ENCODE assay signal across 9 mouse cellular contexts in the genomic region with DNA sequence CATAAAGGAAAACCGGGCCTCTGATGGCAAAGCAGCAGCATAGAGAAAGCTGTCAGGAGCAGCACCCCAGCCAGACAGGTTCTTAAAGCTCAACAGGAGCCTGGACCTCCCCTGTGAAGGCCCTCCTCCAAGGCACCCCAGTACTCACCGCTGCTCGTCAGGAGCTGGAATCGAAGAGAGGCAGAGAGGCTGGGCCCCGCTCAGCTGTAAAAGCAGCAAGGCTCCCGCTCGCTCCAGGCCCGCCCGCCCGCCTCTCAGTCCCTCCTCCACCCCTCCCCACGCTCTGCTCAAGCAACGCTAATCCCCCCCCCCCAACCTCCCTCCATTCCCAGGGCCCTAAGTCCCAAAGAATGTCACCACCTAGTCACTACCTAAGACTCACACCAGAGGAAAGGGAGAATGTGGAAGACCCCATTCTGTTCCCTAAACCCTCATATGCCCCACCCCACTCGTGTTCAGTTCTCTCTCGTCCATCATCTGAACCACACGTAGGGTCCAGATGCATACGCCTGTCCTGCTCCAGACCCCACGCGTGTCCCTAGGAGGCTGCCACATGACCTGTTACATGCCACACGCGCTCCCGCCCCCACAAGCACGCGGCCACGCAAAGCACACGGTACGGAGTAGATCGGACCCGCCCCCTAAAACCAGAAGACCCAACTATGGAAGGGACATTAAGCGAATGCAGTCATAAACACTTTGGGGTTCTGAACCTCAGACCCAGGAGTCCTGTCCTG. TPM values are rescaled to one million over a fixed set of nuclear protein-coding genes. Genes with fewer than 3 reads are reported as not detected.
DNase-seq lines count a peak whose midpoint lies in the region; ATAC-seq and TF ChIP-seq lines count a peak whose summit lies in the region.
"Had no signal": no experiment of that assay in that cellular context is flagged by ENCODE, and none has a peak within 500 bp of the region (broad histone marks: within the 10 kb centered on the region; RNA-seq: fewer than 3 reads in every experiment).

No protein-coding gene starts in this region.

- peaks cover 8% of the 10 kb centered on the region; the same call in 1 of the 2 replicates for H3K36me3 ChIP-seq in lung, embryonic 15.5 days
- H3K36me3 ChIP-seq in hindbrain, postnatal 0 days (ENCODE audit: insufficient read depth, low read length): peaks cover 6% of the 10 kb centered on the region; the same call in 1 of the 2 replicates

- H3K9me3 ChIP-seq in lung, embryonic 15.5 days: no peaks in the 10 kb centered on the region
- no peaks in the 10 kb centered on the region for H3K9me3 ChIP-seq in hindbrain, postnatal 0 days (ENCODE audit: low read length)

- no peak for ATAC-seq in lung, embryonic 15.5 days (ENCODE audit: borderline replicate concordance, extremely low read depth, low FRiP score, low TSS enrichment)
- 0 out of 2 replicates have a peak, but pooled peaks have one; percentile 15 for ATAC-seq in hindbrain, postnatal 0 days

- no peak for TF ChIP-seq POLR2A in olfactory bulb, adult 2 months (IDR thresholded peaks at IDR 0.05; ENCODE audit: insufficient read depth, low read depth, low read length)

- H3K9ac ChIP-seq in lung, embryonic 15.5 days: no peak overlapping the region
- peak overlapping the region; percentile 59 for H3K9ac ChIP-seq in hindbrain, postnatal 0 days (replicated peaks; ENCODE audit: low read length)

- H3K4me2 ChIP-seq in lung, embryonic 15.5 days: peak overlapping the region; percentile 100; the same call in 1 of the 2 replicates
- peak overlapping the region; percentile 91 for H3K4me2 ChIP-seq in hindbrain, postnatal 0 days (ENCODE audit: low read depth, low read length)

- no peak overlapping the region for H3K27ac ChIP-seq in lung, embryonic 15.5 days
- H3K27ac ChIP-seq in hindbrain, postnatal 0 days: peak overlapping the region; percentile 95
- H3K27ac ChIP-seq in olfactory bulb, adult 2 months (ENCODE audit: insufficient read depth, low read depth, low read length): peak overlapping the region; percentile 94

- WGBS in lung, embryonic 15.5 days: 4% methylated on average over 29 of the region's 29 CpGs
- 4% methylated on average over 28 of the region's 29 CpGs for WGBS in hindbrain, postnatal 0 days
- WGBS in olfactory bulb, adult 2 months: 2% methylated on average over 27 of the region's 29 CpGs

- peaks cover 27% of the 10 kb centered on the region for H3K4me1 ChIP-seq in lung, embryonic 15.5 days
- peaks cover 22% of the 10 kb centered on the region for H3K4me1 ChIP-seq in hindbrain, postnatal 0 days (ENCODE audit: insufficient read depth, low read length)
- peaks cover 50% of the 10 kb centered on the region for H3K4me1 ChIP-seq in olfactory bulb, adult 2 months (ENCODE audit: control insufficient read depth, insufficient read depth, low read length)

- TF ChIP-seq CTCF in hindbrain, postnatal 0 days (IDR thresholded peaks at IDR 0.05; ENCODE audit: low read depth): no peak
- no peak for TF ChIP-seq CTCF in olfactory bulb, adult 2 months (IDR thresholded peaks at IDR 0.05; ENCODE audit: insufficient read depth, low read depth, low read length)

- peaks cover 65% of the 10 kb centered on the region for H3K27me3 ChIP-seq in lung, embryonic 15.5 days
- no peaks in the 10 kb centered on the region for H3K27me3 ChIP-seq in hindbrain, postnatal 0 days (ENCODE audit: insufficient read depth, low read length)

- DNase-seq in lung, postnatal 4 days: no peak
- peak; percentile 56 to 65 for DNase-seq in cerebellum, postnatal 36 days
- peak; percentile 66 for DNase-seq in hindbrain, postnatal 0 days (ENCODE audit: low spot score)
- no peak for DNase-seq in frontal cortex, adult 2 months (ENCODE audit: extremely low spot score in 1 of 2, low spot score in 1 of 2)
- no peak for DNase-seq in c-Kit-positive CD71-positive TER-119-positive erythroid progenitor cells, embryonic 14.5 days (ENCODE audit: low spot score)
- DNase-seq in frontal cortex, postnatal 14 days (ENCODE audit: low spot score in 2 of 2): no peak
- DNase-seq: gastrocnemius, postnatal 36 days had no signal

- no peak overlapping the region; the same call in 1 of the 2 replicates for H3K4me3 ChIP-seq in lung, embryonic 15.5 days
- peak overlapping the region; percentile 59 for H3K4me3 ChIP-seq in hindbrain, postnatal 0 days (ENCODE audit: low read length)
- peak overlapping the region; percentile 81 for H3K4me3 ChIP-seq in olfactory bulb, adult 2 months (ENCODE audit: insufficient read depth, low read depth, low read length)

RNA-seq across cellular contexts. Expression of a gene that starts 0.8 kb away (rescaled TPM):
- 7.0 and 8.3 TPM in 2 replicates for polyA plus RNA-seq in lung, embryonic 15.5 days (2015; fragmentation: Nextera tagmentation; extraction: Ambion mirVana)
- total RNA-seq in hindbrain, postnatal 0 days (2014; rRNA removed): 380 and 396 TPM in 2 replicates
- polyA plus RNA-seq in hindbrain, postnatal 0 days (2015; fragmentation: Nextera tagmentation; extraction: Ambion mirVana): 115 and 123 TPM in 2 replicates
- polyA plus RNA-seq in olfactory bulb, adult 2 months (2012; ENCODE audit: insufficient read depth, insufficient read length, low replicate concordance, missing spikeins): not detected in 2 replicates
- polyA plus RNA-seq in frontal cortex, adult 2 months (2012; rRNA removed): 653 and 659 TPM in 2 replicates

RNA-seq across cellular contexts. Expression of a gene that starts 1.8 kb away (rescaled TPM):
- 13.3 and 14.2 TPM in 2 replicates for polyA plus RNA-seq in lung, embryonic 15.5 days (2015; fragmentation: Nextera tagmentation; extraction: Ambion mirVana)
- 69.1 and 71.4 TPM in 2 replicates for total RNA-seq in hindbrain, postnatal 0 days (2014; rRNA removed)
- polyA plus RNA-seq in hindbrain, postnatal 0 days (2015; fragmentation: Nextera tagmentation; extraction: Ambion mirVana): 53.3 and 54.2 TPM in 2 replicates
- not detected in 2 replicates for polyA plus RNA-seq in olfactory bulb, adult 2 months (2012; ENCODE audit: insufficient read depth, insufficient read length, low replicate concordance, missing spikeins)
- 33.2 and 36.5 TPM in 2 replicates for polyA plus RNA-seq in frontal cortex, adult 2 months (2012; rRNA removed)

RNA-seq across cellular contexts. Expression of a gene that starts 12.3 kb away (rescaled TPM):
- polyA plus RNA-seq in lung, embryonic 15.5 days (2015; fragmentation: Nextera tagmentation; extraction: Ambion mirVana): 146 and 154 TPM in 2 replicates
- 125 and 134 TPM in 2 replicates for total RNA-seq in hindbrain, postnatal 0 days (2014; rRNA removed)
- 312 and 326 TPM in 2 replicates for polyA plus RNA-seq in hindbrain, postnatal 0 days (2015; fragmentation: Nextera tagmentation; extraction: Ambion mirVana)
- not detected in 2 replicates for polyA plus RNA-seq in olfactory bulb, adult 2 months (2012; ENCODE audit: insufficient read depth, insufficient read length, low replicate concordance, missing spikeins)
- 226 and 229 TPM in 2 replicates for polyA plus RNA-seq in frontal cortex, adult 2 months (2012; rRNA removed)

RNA-seq across cellular contexts. Expression of a gene that starts 14.7 kb away (rescaled TPM):
- 10.1 and 10.5 TPM in 2 replicates for polyA plus RNA-seq in lung, embryonic 15.5 days (2015; fragmentation: Nextera tagmentation; extraction: Ambion mirVana)
- total RNA-seq in hindbrain, postnatal 0 days (2014; rRNA removed): 7.5 and 12.3 TPM in 2 replicates
- polyA plus RNA-seq in hindbrain, postnatal 0 days (2015; fragmentation: Nextera tagmentation; extraction: Ambion mirVana): 9.9 and 10.5 TPM in 2 replicates
- polyA plus RNA-seq in olfactory bulb, adult 2 months (2012; ENCODE audit: insufficient read depth, insufficient read length, low replicate concordance, missing spikeins): not detected in 2 replicates
- 30.4 and 39.6 TPM in 2 replicates for polyA plus RNA-seq in frontal cortex, adult 2 months (2012; rRNA removed)

RNA-seq across cellular contexts. Expression of a gene that starts 22.1 kb away (rescaled TPM):
- 9.1 and 10.5 TPM in 2 replicates for polyA plus RNA-seq in lung, embryonic 15.5 days (2015; fragmentation: Nextera tagmentation; extraction: Ambion mirVana)
- 3.5 and 4.7 TPM in 2 replicates for total RNA-seq in hindbrain, postnatal 0 days (2014; rRNA removed)
- 1.7 and 1.9 TPM in 2 replicates for polyA plus RNA-seq in hindbrain, postnatal 0 days (2015; fragmentation: Nextera tagmentation; extraction: Ambion mirVana)
- polyA plus RNA-seq in olfactory bulb, adult 2 months (2012; ENCODE audit: insufficient read depth, insufficient read length, low replicate concordance, missing spikeins): not detected in 2 replicates
- polyA plus RNA-seq in frontal cortex, adult 2 months (2012; rRNA removed): 2.9 and 3.1 TPM in 2 replicates

Comparison
In these comparisons a context has a peak if more than half of its experiments do, and no peak if none do; other contexts are left out.
1. DNase-seq: peak in cerebellum, postnatal 36 days (2 of 2) and hindbrain, postnatal 0 days (single experiment); none in lung, postnatal 4 days (0 of 2), frontal cortex, adult 2 months (0 of 2), c-Kit-positive CD71-positive TER-119-positive erythroid progenitor cells, embryonic 14.5 days (single experiment) and frontal cortex, postnatal 14 days (0 of 2).
2. RNA of a gene that starts 1.8 kb away (polyA plus RNA-seq): 53.3 to 54.2 TPM in hindbrain, postnatal 0 days, 33.2 to 36.5 TPM in frontal cortex, adult 2 months and 13.3 to 14.2 TPM in lung, embryonic 15.5 days; not detected in olfactory bulb, adult 2 months; every median in the first group is over 10 times any median in the second.
3. RNA of a gene that starts 12.3 kb away (polyA plus RNA-seq): 312 to 326 TPM in hindbrain, postnatal 0 days, 226 to 229 TPM in frontal cortex, adult 2 months and 146 to 154 TPM in lung, embryonic 15.5 days; not detected in olfactory bulb, adult 2 months; every median in the first group is over 100 times any median in the second.